Mouse (Mus musculus): ENCODE measurements around the gene Grap.

The Grap gene

GRCm38 (mm10) chr11:61659011-61659858 lies 6.2 kb downstream of the Grap start:
- DNase-seq = peak; percentile 35

GRCm38 (mm10) chr11:61660001-61660400 lies 6.9 kb downstream of the Grap start:
- no peak for DNase-seq

GRCm38 (mm10) chr11:61660806-61661392 lies 7.8 kb downstream of the Grap start:
- DNase-seq = no peak

GRCm38 (mm10) chr11:61662189-61662588 lies 9.1 kb downstream of the Grap start:
- no peak for DNase-seq

- no peak for DNase-seq
Observed at GRCm38 (mm10) chr11:61665401-61665800, 12.3 kb downstream of the Grap start.

- peak; percentile 73 for DNase-seq
Observed at GRCm38 (mm10) chr11:61665991-61666799, 13.1 kb downstream of the Grap start.

- DNase-seq = no peak
Observed at GRCm38 (mm10) chr11:61667248-61667647, 14.2 kb downstream of the Grap start.

- no peak for DNase-seq
Observed at GRCm38 (mm10) chr11:61667782-61668181, 14.7 kb downstream of the Grap start.

GRCm38 (mm10) chr11:61669492-61670490 lies 16.7 kb downstream of the Grap start:
- DNase-seq = no peak

GRCm38 (mm10) chr11:61671781-61672383 lies 18.8 kb downstream of the Grap start:
- DNase-seq = no peak

GRCm38 (mm10) chr11:61673686-61674085 lies 20.6 kb downstream of the Grap start:
- DNase-seq = peak; percentile 47

- DNase-seq = no peak
Observed at GRCm38 (mm10) chr11:61674151-61674838, 21.2 kb downstream of the Grap start.

- peak; percentile 56 for DNase-seq
Observed at GRCm38 (mm10) chr11:61674839-61675159, 21.7 kb downstream of the Grap start.

- no peak for DNase-seq
Observed at GRCm38 (mm10) chr11:61675332-61675731, 22.3 kb downstream of the Grap start.

GRCm38 (mm10) chr11:61676216-61676854 lies 23.3 kb downstream of the Grap start:
- DNase-seq = no peak

- DNase-seq = no peak
Observed at GRCm38 (mm10) chr11:61677709-61678108, 24.6 kb downstream of the Grap start.

GRCm38 (mm10) chr11:61679091-61679866 lies 26.2 kb downstream of the Grap start:
- DNase-seq = no peak

- DNase-seq = peak; percentile 74
Observed at GRCm38 (mm10) chr11:61683907-61684731, 31.1 kb downstream of the Grap start, which contains the start of gene Fam83g. Gene Fam83g, plus strand, starts transcription at chr11:61684091.

Data from lung, postnatal 10 days (tissue).